Mouse (Mus musculus) T-cell, adult 2 months (primary cell): Measurements from ENCODE around the gene Xrn2.
"Not testable (repeated sequence)": the region's sequence is repeated elsewhere in the genome, so short reads cannot be mapped to it uniquely, and the experiment has no call there.

Experiments
- DNase-seq: peaks from one replicate; pipeline ENCODE4 v3.0.0; 2022; ENCODE audit warnings: low spot score

The Xrn2 gene

GRCm38 (mm10) chr2:147012623-147013184 lies at the start of gene Xrn2:
Gene Xrn2 (plus strand): TSS chr2:147012996.
- peak; percentile 97 for DNase-seq

GRCm38 (mm10) chr2:146975024-146975423 lies 37.8 kb upstream of the Xrn2 start:
- DNase-seq = no peak

GRCm38 (mm10) chr2:146975453-146976028 lies 37.3 kb upstream of the Xrn2 start:
- no peak for DNase-seq

- no peak for DNase-seq
These were observed 30.0 kb upstream of the Xrn2 start for GRCm38 (mm10) chr2:146982786-146983185.

- DNase-seq = no peak
These were observed 28.0 kb upstream of the Xrn2 start for GRCm38 (mm10) chr2:146984831-146985230.

- DNase-seq = no peak
These were observed 27.0 kb upstream of the Xrn2 start for GRCm38 (mm10) chr2:146985807-146986206.

- DNase-seq = no peak
These were observed 26.4 kb upstream of the Xrn2 start for GRCm38 (mm10) chr2:146986429-146986828.

- no peak for DNase-seq
These were observed 5.5 kb upstream of the Xrn2 start for GRCm38 (mm10) chr2:147007265-147007664.

- no peak for DNase-seq
These were observed 3.7 kb upstream of the Xrn2 start for GRCm38 (mm10) chr2:147009084-147009483.

GRCm38 (mm10) chr2:147010141-147010540 lies 2.7 kb upstream of the Xrn2 start:
- DNase-seq = peak; percentile 39

- DNase-seq = no peak
These were observed 1.8 kb upstream of the Xrn2 start for GRCm38 (mm10) chr2:147010952-147011351.

GRCm38 (mm10) chr2:147011474-147012140 lies 1.2 kb upstream of the Xrn2 start:
- peak; percentile 73 for DNase-seq

GRCm38 (mm10) chr2:147012141-147012622 lies 614 bp upstream of the Xrn2 start:
- DNase-seq = no peak

GRCm38 (mm10) chr2:147013194-147013969 lies 586 bp downstream of the Xrn2 start:
- DNase-seq = peak; percentile 75

- no peak for DNase-seq
These were observed 1.5 kb downstream of the Xrn2 start for GRCm38 (mm10) chr2:147014101-147014886.

GRCm38 (mm10) chr2:147022041-147022440 lies 9.2 kb downstream of the Xrn2 start:
- DNase-seq = not testable (repeated sequence)

- DNase-seq = no peak
These were observed 10.3 kb downstream of the Xrn2 start for GRCm38 (mm10) chr2:147023067-147023466.

- DNase-seq = no peak
These were observed 10.8 kb downstream of the Xrn2 start for GRCm38 (mm10) chr2:147023560-147023959.

GRCm38 (mm10) chr2:147033065-147033464 lies 20.3 kb downstream of the Xrn2 start:
- DNase-seq = no peak

- no peak for DNase-seq
These were observed 23.1 kb downstream of the Xrn2 start for GRCm38 (mm10) chr2:147035864-147036263.

GRCm38 (mm10) chr2:147047051-147047450 lies 34.3 kb downstream of the Xrn2 start:
- no peak for DNase-seq
